Mouse (Mus musculus) liver, postnatal 0 days (tissue): ENCODE results near the gene 1810062G17Rik. TPM values are rescaled to one million over a fixed set of nuclear protein-coding genes. Genes with fewer than 3 reads are reported as not detected.
A peak's percentile ranks its signal among the peaks of the same experiment; 100 is the strongest.

Experiments used
- ATAC-seq: fragments of 200-750 bp; cut with Nextera tagmentation; 2 replicates; pipeline ENCODE4 v1.8.0; 2017; ENCODE audit warnings: mild to moderate bottlenecking, moderate library complexity
- DNase-seq: peaks from one replicate; pipeline ENCODE4 v3.0.0-alpha.2; 2016
- H3K27ac ChIP-seq: fragments of 300-500 bp; sonication (generic); 2 replicates; pipeline ENCODE4 v1.5.1; 2014; ENCODE audit warnings: antibody characterized with exemption, moderate library complexity, mild to moderate bottlenecking, low read depth
- H3K27me3 ChIP-seq: fragments of 300-500 bp; sonication (generic); 2 replicates; pipeline ENCODE4 v1.6.1; 2014; ENCODE audit warnings: low read length, control low read depth, mixed read lengths; ENCODE audit not compliant: insufficient read depth
- H3K36me3 ChIP-seq: fragments of 300-500 bp; sonication (generic); replicated peaks from 2 replicates; pipeline ENCODE4 v1.6.1; 2014; ENCODE audit warnings: mild to moderate bottlenecking, control low read depth, low read length, moderate library complexity, mixed read lengths; ENCODE audit not compliant: insufficient read depth
- H3K4me1 ChIP-seq: fragments of 300-500 bp; sonication (generic); 2 replicates; pipeline ENCODE4 v1.6.1; 2014; ENCODE audit warnings: antibody characterized with exemption, mild to moderate bottlenecking, control low read depth; ENCODE audit not compliant: insufficient read depth
- H3K4me2 ChIP-seq: fragments of 300-500 bp; sonication (generic); 2 replicates; pipeline ENCODE4 v1.6.1; 2014; ENCODE audit warnings: low read depth, mild to moderate bottlenecking, low read length, moderate library complexity, mixed read lengths
- H3K4me3 ChIP-seq: fragments of 300-500 bp; sonication (generic); 2 replicates; pipeline ENCODE4 v1.5.1; 2014; ENCODE audit warnings: low read depth, low read length
- H3K9ac ChIP-seq: fragments of 300-500 bp; sonication (generic); replicated peaks from 2 replicates; pipeline ENCODE4 v1.6.1; 2014; ENCODE audit warnings: mild to moderate bottlenecking, moderate library complexity
- H3K9me3 ChIP-seq: fragments of 300-500 bp; sonication (generic); 2 replicates; pipeline ENCODE4 v1.6.1; 2016; ENCODE audit warnings: mild to moderate bottlenecking, control low read depth, low read length, mixed read lengths
- CTCF ChIP-seq: sonication (generic); IDR thresholded peaks from 2 replicates; pipeline ENCODE4 v1.5.1; 2016; ENCODE audit warnings: antibody characterized with exemption, low read depth
- EP300 ChIP-seq: IDR thresholded peaks from 2 replicates; pipeline ENCODE4 v1.6.1; 2016; ENCODE audit warnings: antibody characterized with exemption, low read depth, mild to moderate bottlenecking
- WGBS: fragments of 180-500 bp; shearing (Covaris S2); extraction: QIAGEN DNeasy Blood & Tissue Kit; methylation state at CpG from one replicate; pipeline ENCODE4 v1.1.7; 2014; ENCODE audit not compliant: insufficient replicate concordance; 5-methylcytosine and 5-hydroxymethylcytosine counted together
- polyA plus RNA-seq: library from polyadenylated mRNA; unstranded; fragments of >200 nt; fragmentation: Nextera tagmentation; extraction: Ambion mirVana; gene quantifications from 2 replicates; pipeline ENCODE4 v1.2.1, GENCODE M21; 2015

The 1810062G17Rik gene
- polyA plus RNA-seq, 1 experiment from 2014 or later: 1.6 TPM

GRCm38 (mm10) chr3:36481776-36482193 is 6.0 kb downstream of the 1810062G17Rik start:
- TF ChIP-seq EP300 (no peak), CTCF (no peak)
- Histone ChIP-seq H3K9ac (no peak overlapping the region), H3K9me3 (no peaks in the 10 kb centered on the region), H3K4me2 (no peak overlapping the region), H3K27ac (peak overlapping the region; percentile 68), H3K4me3 (no peak overlapping the region), H3K4me1 (peaks cover 15% of the 10 kb centered on the region), H3K36me3 (no peaks in the 10 kb centered on the region), H3K27me3 (no peaks in the 10 kb centered on the region)
- WGBS: 36% methylated on average over 11 of the region's 11 CpGs
- ATAC-seq (0 out of 2 replicates have a peak, but pooled peaks have one; percentile 17), DNase-seq (no peak)

GRCm38 (mm10) chr3:36482940-36483339 is 7.2 kb downstream of the 1810062G17Rik start:
- Histone ChIP-seq H3K27me3 (no peaks in the 10 kb centered on the region), H3K36me3 (no peaks in the 10 kb centered on the region), H3K4me2 (peak overlapping the region; percentile 43; the same call in 1 of the 2 replicates), H3K27ac (no peak overlapping the region), H3K4me1 (peaks cover 13% of the 10 kb centered on the region), H3K9ac (no peak overlapping the region), H3K9me3 (no peaks in the 10 kb centered on the region), H3K4me3 (no peak overlapping the region)
- no peak for TF ChIP-seq CTCF
- ATAC-seq (peak; percentile 74), DNase-seq (no peak)
- 42% methylated on average over 9 of the region's 9 CpGs for WGBS

- 85% methylated on average over 4 of the region's 4 CpGs for WGBS
- DNase-seq: no peak
- no peak for ATAC-seq
- Histone ChIP-seq H3K4me1 (peaks cover 13% of the 10 kb centered on the region), H3K4me3 (no peak overlapping the region), H3K27me3 (no peaks in the 10 kb centered on the region), H3K36me3 (no peaks in the 10 kb centered on the region), H3K9me3 (no peaks in the 10 kb centered on the region), H3K9ac (no peak overlapping the region), H3K4me2 (no peak overlapping the region), H3K27ac (no peak overlapping the region)
- TF ChIP-seq EP300: no peak
- TF ChIP-seq CTCF: no peak
These were observed 8.6 kb downstream of the 1810062G17Rik start for GRCm38 (mm10) chr3:36484292-36484691.

GRCm38 (mm10) chr3:36486176-36486575 is 10.4 kb downstream of the 1810062G17Rik start:
- Histone ChIP-seq H3K27me3 (no peaks in the 10 kb centered on the region), H3K27ac (no peak overlapping the region), H3K9me3 (no peaks in the 10 kb centered on the region), H3K36me3 (no peaks in the 10 kb centered on the region), H3K4me1 (peaks cover 13% of the 10 kb centered on the region), H3K4me2 (no peak overlapping the region), H3K9ac (no peak overlapping the region), H3K4me3 (no peak overlapping the region)
- no peak for DNase-seq
- no peak for ATAC-seq
- TF ChIP-seq EP300: no peak
- TF ChIP-seq CTCF: no peak
- WGBS: 49% methylated on average over 6 of the region's 6 CpGs

GRCm38 (mm10) chr3:36486881-36487280 is 11.1 kb downstream of the 1810062G17Rik start:
- WGBS: 81% methylated on average over 6 of the region's 6 CpGs

GRCm38 (mm10) chr3:36488367-36488766 is 12.6 kb downstream of the 1810062G17Rik start:
- no peaks in the 10 kb centered on the region for H3K27me3 ChIP-seq
- ATAC-seq: no peak
- TF ChIP-seq EP300: no peak
- TF ChIP-seq CTCF: no peak

More at GRCm38 (mm10) chr3:36486881-36487280, 11.1 kb downstream of the 1810062G17Rik start:
- DNase-seq: no peak
- TF ChIP-seq CTCF: no peak
- TF ChIP-seq EP300: no peak
- no peak overlapping the region for H3K4me3 ChIP-seq
- H3K27ac ChIP-seq: no peak overlapping the region
- H3K9ac ChIP-seq: no peak overlapping the region
- H3K4me2 ChIP-seq: no peak overlapping the region
- H3K9me3 ChIP-seq: no peaks in the 10 kb centered on the region
- H3K4me1 ChIP-seq: peaks cover 11% of the 10 kb centered on the region
- H3K36me3 ChIP-seq: no peaks in the 10 kb centered on the region
- H3K27me3 ChIP-seq: no peaks in the 10 kb centered on the region
- no peak for ATAC-seq

More at GRCm38 (mm10) chr3:36488367-36488766, 12.6 kb downstream of the 1810062G17Rik start:
- Histone ChIP-seq H3K27ac (no peak overlapping the region), H3K4me3 (no peak overlapping the region), H3K36me3 (no peaks in the 10 kb centered on the region), H3K9ac (no peak overlapping the region), H3K9me3 (no peaks in the 10 kb centered on the region), H3K4me1 (peaks cover under 1% of the 10 kb centered on the region), H3K4me2 (no peak overlapping the region)
- no peak for DNase-seq
- 83% methylated on average over 1 of the region's 1 CpGs for WGBS
